Mouse (Mus musculus) E14TG2a.4 (cell line): ENCODE results near the gene Schip1.

ENCODE experiments used
- CTCF ChIP-seq: conservative IDR thresholded peaks from 2 replicates; pipeline ENCODE4 v1.5.1; 2014; ENCODE audit warnings: low read length
- NANOG ChIP-seq: IDR thresholded peaks from 2 replicates; pipeline ENCODE4 v1.6.1; 2014; ENCODE audit warnings: borderline replicate concordance, low read length, mixed read lengths

DNA sequence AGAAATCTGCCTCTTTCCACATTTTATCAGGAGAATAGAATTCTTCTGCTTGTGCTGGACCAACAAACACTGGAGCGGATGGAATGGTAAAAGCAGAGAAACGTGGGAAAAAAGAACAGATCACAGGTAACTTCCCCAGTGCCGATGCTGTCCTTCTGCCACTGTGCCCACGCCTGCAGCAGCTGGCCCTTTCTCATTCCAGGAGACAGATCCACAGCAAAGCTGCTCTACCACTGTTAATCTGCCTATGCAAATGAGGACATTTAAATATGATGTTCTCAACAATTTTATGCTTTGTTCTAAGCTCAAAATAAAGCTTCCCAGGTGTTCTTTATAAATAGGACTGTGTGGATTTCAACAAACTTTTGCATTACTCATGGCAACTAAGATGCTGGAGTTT, 203.3 kb downstream of the Schip1 start:
- TF ChIP-seq CTCF (no peak), NANOG (no peak)
